Mouse (Mus musculus) midbrain, embryonic 12.5 days (tissue): ENCODE data around the gene Cfap221. TPM values are rescaled to one million over a fixed set of nuclear protein-coding genes. Genes with fewer than 3 reads are reported as not detected.

Experiments
- ATAC-seq: fragments of 200-750 bp; cut with Nextera tagmentation; 2 replicates; pipeline ENCODE4 v1.8.0; 2017; ENCODE audit warnings: low read depth, moderate TSS enrichment, moderate library complexity; ENCODE audit not compliant: low FRiP score
- H3K27ac ChIP-seq: fragments of 300-500 bp; sonication (generic); replicated peaks from 2 replicates; pipeline ENCODE4 v1.5.1; 2016; ENCODE audit warnings: mild to moderate bottlenecking
- H3K27me3 ChIP-seq: fragments of 300-500 bp; sonication (generic); 2 replicates; pipeline ENCODE4 v1.6.1; 2016; ENCODE audit warnings: mild to moderate bottlenecking
- H3K36me3 ChIP-seq: fragments of 300-500 bp; sonication (generic); 2 replicates; pipeline ENCODE4 v1.6.1; 2016
- H3K4me1 ChIP-seq: fragments of 300-500 bp; sonication (generic); 2 replicates; pipeline ENCODE4 v1.6.1; 2016
- H3K4me2 ChIP-seq: fragments of 300-500 bp; sonication (generic); replicated peaks from 2 replicates; pipeline ENCODE4 v1.6.1; 2016; ENCODE audit warnings: mild to moderate bottlenecking, moderate library complexity
- H3K4me3 ChIP-seq: fragments of 300-500 bp; sonication (generic); 2 replicates; pipeline ENCODE4 v1.5.1; 2016; ENCODE audit warnings: mild to moderate bottlenecking
- H3K9ac ChIP-seq: fragments of 300-500 bp; sonication (generic); replicated peaks from 2 replicates; pipeline ENCODE4 v1.6.1; 2016; ENCODE audit warnings: mild to moderate bottlenecking, moderate library complexity
- H3K9me3 ChIP-seq: fragments of 300-500 bp; sonication (generic); 2 replicates; pipeline ENCODE4 v1.6.1; 2016; ENCODE audit warnings: mild to moderate bottlenecking
- WGBS: fragments of 180-500 bp; shearing (Covaris S2); methylation state at CpG from one replicate; pipeline ENCODE4 v1.1.7; 2016; 5-methylcytosine and 5-hydroxymethylcytosine counted together
- polyA plus RNA-seq: library from polyadenylated mRNA; unstranded; fragments of >200 nt; fragmentation: Nextera tagmentation; extraction: Ambion mirVana; gene quantifications from 2 replicates; pipeline ENCODE4 v1.2.1, GENCODE M21; 2016

Cfap221 gene
- polyA plus RNA-seq, 1 experiment from 2014 or later = 0.10 TPM

DNA sequence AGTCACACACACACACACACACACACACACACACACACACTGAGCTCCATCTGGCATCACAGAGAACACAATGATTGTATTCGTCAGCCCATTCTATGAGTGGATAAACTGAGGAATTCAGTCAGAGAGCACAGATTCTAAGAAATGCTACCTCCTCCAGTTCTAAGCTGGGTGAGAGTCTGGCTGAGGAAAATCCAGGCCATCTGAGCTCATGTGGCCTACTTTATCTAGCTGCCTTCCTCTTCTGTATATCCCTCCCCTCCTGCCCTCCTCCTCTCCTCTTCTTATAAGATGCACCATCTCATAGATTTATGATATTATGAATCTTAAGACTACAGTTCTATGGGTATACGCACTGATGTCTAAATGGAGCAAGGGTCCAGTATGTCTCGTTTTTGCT lies 103.4 kb downstream of the Cfap221 start:
- 87% methylated on average over 3 of the region's 3 CpGs for WGBS
- no peak overlapping the region for H3K27ac ChIP-seq

GRCm38 (mm10) chr1:119892933-119893332 lies 104.1 kb downstream of the Cfap221 start:
- H3K27ac ChIP-seq = no peak overlapping the region
- no peaks in the 10 kb centered on the region for H3K36me3 ChIP-seq
- H3K9ac ChIP-seq = no peak overlapping the region
- no peaks in the 10 kb centered on the region for H3K9me3 ChIP-seq
- H3K4me3 ChIP-seq = no peak overlapping the region
- no peak overlapping the region for H3K4me2 ChIP-seq
- no peaks in the 10 kb centered on the region for H3K27me3 ChIP-seq
- H3K4me1 ChIP-seq = no peaks in the 10 kb centered on the region
- ATAC-seq = no peak
- 87% methylated on average over 6 of the region's 6 CpGs for WGBS

More for the DNA sequence above, 103.4 kb downstream of the Cfap221 start:
- Histone ChIP-seq H3K4me3 (no peak overlapping the region), H3K4me1 (no peaks in the 10 kb centered on the region), H3K9ac (no peak overlapping the region), H3K9me3 (no peaks in the 10 kb centered on the region), H3K27me3 (no peaks in the 10 kb centered on the region), H3K4me2 (no peak overlapping the region), H3K36me3 (no peaks in the 10 kb centered on the region)
- ATAC-seq = no peak

DNA sequence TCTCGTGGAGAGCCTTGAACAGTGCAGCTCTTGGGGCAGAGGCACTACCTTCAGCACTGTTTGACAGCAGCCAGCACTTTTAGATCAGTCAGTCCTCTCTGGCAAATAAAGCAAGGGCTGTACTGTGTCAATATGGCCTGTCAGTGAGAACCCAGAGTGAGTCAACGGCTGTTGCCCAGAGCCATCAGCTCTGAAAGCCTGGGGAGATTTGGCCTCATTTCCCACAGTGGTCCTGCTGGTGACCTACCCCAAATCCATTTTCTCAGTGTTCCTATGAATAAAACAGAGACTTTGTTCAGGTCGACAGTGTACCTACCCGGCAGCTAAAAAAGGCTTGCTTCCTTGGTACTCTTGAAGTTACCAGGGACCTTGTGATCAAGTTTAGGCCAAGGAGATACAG lies 105.2 kb downstream of the Cfap221 start:
- H3K36me3 ChIP-seq = no peaks in the 10 kb centered on the region

DNA sequence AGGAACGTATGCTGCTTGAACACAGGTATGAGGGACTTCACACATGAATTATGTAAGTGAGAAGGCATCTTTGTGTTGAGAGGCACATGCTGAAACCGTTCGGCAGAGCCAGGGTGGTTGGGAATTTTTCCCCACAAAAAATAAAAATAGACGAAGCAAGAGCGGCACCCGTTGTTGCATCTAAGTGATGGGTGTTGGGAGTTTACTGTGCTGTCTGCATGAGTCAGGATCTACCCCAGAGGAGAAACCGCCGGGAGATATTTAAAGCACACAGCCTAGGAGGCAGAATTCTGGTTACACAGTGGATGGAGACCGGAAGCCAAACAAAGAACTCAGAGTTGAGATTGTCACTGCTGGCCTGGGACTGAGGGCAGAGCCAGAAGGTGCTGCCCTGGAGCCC lies 105.9 kb downstream of the Cfap221 start:
- no peaks in the 10 kb centered on the region for H3K4me1 ChIP-seq
- H3K27me3 ChIP-seq = no peaks in the 10 kb centered on the region
- H3K27ac ChIP-seq = no peak overlapping the region
- H3K4me3 ChIP-seq = no peak overlapping the region
- WGBS = 89% methylated on average over 9 of the region's 9 CpGs
- no peaks in the 10 kb centered on the region for H3K36me3 ChIP-seq
- no peak for ATAC-seq
- no peak overlapping the region for H3K4me2 ChIP-seq
- H3K9ac ChIP-seq = no peak overlapping the region
- H3K9me3 ChIP-seq = no peaks in the 10 kb centered on the region

More for the DNA sequence above, 105.2 kb downstream of the Cfap221 start:
- Histone ChIP-seq H3K9me3 (no peaks in the 10 kb centered on the region), H3K9ac (no peak overlapping the region), H3K27me3 (no peaks in the 10 kb centered on the region), H3K4me1 (no peaks in the 10 kb centered on the region), H3K4me3 (no peak overlapping the region), H3K4me2 (no peak overlapping the region), H3K27ac (no peak overlapping the region)
- no peak for ATAC-seq
- WGBS = 72% methylated on average over 4 of the region's 4 CpGs

DNA sequence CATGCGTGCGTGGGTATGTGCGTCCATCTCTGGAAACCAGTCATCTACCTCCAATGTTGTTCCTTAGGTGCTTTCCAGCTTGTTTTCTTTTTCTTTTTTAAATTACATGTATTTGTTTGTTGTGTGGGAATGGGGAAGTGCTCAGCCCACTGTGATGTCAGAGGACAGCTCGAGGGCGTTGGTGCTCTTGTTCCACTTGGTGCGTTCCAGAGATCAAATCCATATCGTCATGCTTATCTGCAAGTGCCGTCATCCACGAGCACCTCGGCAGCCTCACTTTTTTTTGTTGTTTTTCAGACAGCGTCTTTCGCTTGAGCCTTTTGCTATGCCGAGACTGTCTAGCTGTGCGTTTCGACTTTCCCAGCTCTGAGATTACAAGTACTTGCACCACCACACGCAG lies 107.7 kb downstream of the Cfap221 start:
- Histone ChIP-seq H3K4me1 (no peaks in the 10 kb centered on the region), H3K9me3 (no peaks in the 10 kb centered on the region), H3K27ac (no peak overlapping the region), H3K4me3 (no peak overlapping the region), H3K27me3 (no peaks in the 10 kb centered on the region), H3K36me3 (no peaks in the 10 kb centered on the region), H3K9ac (no peak overlapping the region), H3K4me2 (no peak overlapping the region)
- WGBS = 91% methylated on average over 16 of the region's 16 CpGs
- no peak for ATAC-seq

GRCm38 (mm10) chr1:119886320-119886719 lies 110.7 kb downstream of the Cfap221 start:
- Histone ChIP-seq H3K27ac (no peak overlapping the region), H3K36me3 (no peaks in the 10 kb centered on the region), H3K4me2 (no peak overlapping the region), H3K4me1 (no peaks in the 10 kb centered on the region), H3K4me3 (no peak overlapping the region), H3K9me3 (no peaks in the 10 kb centered on the region), H3K27me3 (no peaks in the 10 kb centered on the region), H3K9ac (no peak overlapping the region)
- ATAC-seq = no peak
- WGBS = 68% methylated on average over 7 of the region's 7 CpGs

- H3K9ac ChIP-seq = no peak overlapping the region
- no peak overlapping the region for H3K4me3 ChIP-seq
- H3K4me1 ChIP-seq = no peaks in the 10 kb centered on the region
- no peak overlapping the region for H3K4me2 ChIP-seq
- no peaks in the 10 kb centered on the region for H3K27me3 ChIP-seq
- ATAC-seq = no peak
- H3K9me3 ChIP-seq = no peaks in the 10 kb centered on the region
- H3K36me3 ChIP-seq = no peaks in the 10 kb centered on the region
- no peak overlapping the region for H3K27ac ChIP-seq
- WGBS = 93% methylated on average over 3 of the region's 3 CpGs
These were observed 112.8 kb downstream of the Cfap221 start for GRCm38 (mm10) chr1:119884272-119884671.

- Histone ChIP-seq H3K4me3 (no peak overlapping the region), H3K9ac (no peak overlapping the region), H3K9me3 (no peaks in the 10 kb centered on the region), H3K27me3 (no peaks in the 10 kb centered on the region), H3K4me2 (no peak overlapping the region), H3K27ac (no peak overlapping the region), H3K4me1 (no peaks in the 10 kb centered on the region), H3K36me3 (no peaks in the 10 kb centered on the region)
- no peak for ATAC-seq
- WGBS = 87% methylated on average over 7 of the region's 7 CpGs
These were observed 118.1 kb downstream of the Cfap221 start for GRCm38 (mm10) chr1:119878909-119879308.

GRCm38 (mm10) chr1:119877469-119877868 lies 119.6 kb downstream of the Cfap221 start:
- no peaks in the 10 kb centered on the region for H3K9me3 ChIP-seq
- no peak overlapping the region for H3K27ac ChIP-seq
- no peak overlapping the region for H3K9ac ChIP-seq
- no peaks in the 10 kb centered on the region for H3K27me3 ChIP-seq
- no peak overlapping the region for H3K4me2 ChIP-seq
- 88% methylated on average over 4 of the region's 4 CpGs for WGBS
- H3K4me3 ChIP-seq = no peak overlapping the region
- no peaks in the 10 kb centered on the region for H3K36me3 ChIP-seq
- no peaks in the 10 kb centered on the region for H3K4me1 ChIP-seq
- ATAC-seq = no peak

Other genes with a start within 250 kb of the Cfap221 start
- 15.5 and 18.7 TPM in 2 replicates for gene Ptpn4, start 159.6 kb downstream of the Cfap221 start, polyA plus RNA-seq
- gene Tmem177, start 84.0 kb downstream of the Cfap221 start, polyA plus RNA-seq = 9.3 and 11.3 TPM in 2 replicates
- gene Sctr, start 9.7 kb upstream of the Cfap221 start, polyA plus RNA-seq = 0.73 and 0.87 TPM in 2 replicates
- 7.6 and 8.9 TPM in 2 replicates for gene Tmem37, start 76.8 kb upstream of the Cfap221 start, polyA plus RNA-seq
- gene Dbi, start 123.8 kb upstream of the Cfap221 start, polyA plus RNA-seq = 590 and 616 TPM in 2 replicates
- 24.5 and 25.3 TPM in 2 replicates for gene 3110009E18Rik, start 124.0 kb upstream of the Cfap221 start, polyA plus RNA-seq